Mouse (Mus musculus) left cerebral cortex, postnatal 25 days (tissue): ENCODE results near the gene Aaas. TPM values are rescaled to one million over a fixed set of nuclear protein-coding genes. Genes with fewer than 3 reads are reported as not detected.
"Not testable (repeated sequence)": the region's sequence is repeated elsewhere in the genome, so short reads cannot be mapped to it uniquely, and the experiment has no call there.

Source experiments
- DNase-seq, 2 experiments: peaks; one replicate each; pipeline ENCODE4 v3.0.0; 2022; ENCODE audit warnings: low spot score in 2 of 2, mixed read lengths in 1 of 2
- intact Hi-C: fragments of 180-260 bp; cut with DNase I; formaldehyde crosslinking; loops from one replicate; pipeline ENCODE4 v1.15.1; 2025
- total RNA-seq, 2 experiments: library from RNA; stranded (reverse); gene quantifications; 2 replicates each; pipeline ENCODE4 v1.2.3; 2021

Gene Aaas
- total RNA-seq, 2 experiments from 2014 or later = 14.0 to 16.6 TPM

GRCm38 (mm10) chr15:102358834-102359233 is 8.3 kb upstream of the Aaas start:
- no peak for DNase-seq
- intact Hi-C loops = no loop called here

- no peak for DNase-seq
These were observed 7.6 kb upstream of the Aaas start for GRCm38 (mm10) chr15:102358126-102358525.

GRCm38 (mm10) chr15:102356501-102357325 is 6.1 kb upstream of the Aaas start:
- intact Hi-C loops = no loop called here
- DNase-seq = no peak

More at GRCm38 (mm10) chr15:102358126-102358525, 7.6 kb upstream of the Aaas start:
- intact Hi-C loops = no loop called here

GRCm38 (mm10) chr15:102355871-102356441 is 5.4 kb upstream of the Aaas start:
- DNase-seq = peak in 1 of 2 experiments; percentile 40
- intact Hi-C loops = loop anchor here (1.0 kb wide), 1 partner anchor 20 kb away; no protein-coding TSS in a partner anchor

GRCm38 (mm10) chr15:102355134-102355870 is 4.7 kb upstream of the Aaas start:
- intact Hi-C loops = loop anchor here (1.0 kb wide), 1 partner anchor 21 kb away; no protein-coding TSS in a partner anchor
- DNase-seq = peak in 1 of 2 experiments; percentile 17

GRCm38 (mm10) chr15:102353986-102354385 is 3.4 kb upstream of the Aaas start:
- no peak for DNase-seq
- intact Hi-C loops = no loop called here

- DNase-seq = no peak
- intact Hi-C loops = no loop called here
These were observed 1.6 kb upstream of the Aaas start for GRCm38 (mm10) chr15:102352177-102352576.

- intact Hi-C loops = no loop called here
- DNase-seq = no peak
These were observed 346 bp upstream of the Aaas start for GRCm38 (mm10) chr15:102350942-102351291.

GRCm38 (mm10) chr15:102346444-102346843 is 4.1 kb downstream of the Aaas start:
- DNase-seq = no peak
- intact Hi-C loops = no loop called here

- intact Hi-C loops = loop anchor here (5.0 kb wide), 1 partner anchor 33 kb away; no protein-coding TSS in a partner anchor
- no peak for DNase-seq
These were observed 6.1 kb downstream of the Aaas start for GRCm38 (mm10) chr15:102344490-102344889.

GRCm38 (mm10) chr15:102341580-102341979 is 9.0 kb downstream of the Aaas start:
- intact Hi-C loops = loop anchor here (5.0 kb wide), 1 partner anchor 36 kb away; no protein-coding TSS in a partner anchor

GRCm38 (mm10) chr15:102339612-102340011 is 11.0 kb downstream of the Aaas start:
- intact Hi-C loops = loop anchor here (5.0 kb wide), 1 partner anchor 38 kb away; no protein-coding TSS in a partner anchor
- no peak for DNase-seq

More at GRCm38 (mm10) chr15:102341580-102341979, 9.0 kb downstream of the Aaas start:
- peak in 1 of 2 experiments; percentile 27 for DNase-seq

GRCm38 (mm10) chr15:102336946-102337345 is 13.6 kb downstream of the Aaas start:
- intact Hi-C loops = no loop called here
- DNase-seq = no peak

GRCm38 (mm10) chr15:102335925-102336324 is 14.6 kb downstream of the Aaas start:
- intact Hi-C loops = not testable (repeated sequence)
- DNase-seq = peak in 1 of 2 experiments; percentile 18

- no peak for DNase-seq
- intact Hi-C loops = no loop called here
These were observed 15.3 kb downstream of the Aaas start for GRCm38 (mm10) chr15:102335254-102335653.

- peak; percentile 85 to 89 for DNase-seq
- intact Hi-C loops = no loop called here
These were observed 19.0 kb downstream of the Aaas start, which contains the start of gene Myg1 for GRCm38 (mm10) chr15:102331610-102332015. Myg1 (plus strand) TSS chr15:102331709.

GRCm38 (mm10) chr15:102326892-102327291 is 23.7 kb downstream of the Aaas start:
- no peak for DNase-seq
- intact Hi-C loops = no loop called here

GRCm38 (mm10) chr15:102326022-102326576 is 24.5 kb downstream of the Aaas start, which contains the start of gene Pfdn5:
Pfdn5 (plus strand) TSS chr15:102326116.
- intact Hi-C loops = no loop called here
- peak; percentile 90 to 91 for DNase-seq

- intact Hi-C loops = no loop called here
- no peak for DNase-seq
These were observed 25.7 kb downstream of the Aaas start for GRCm38 (mm10) chr15:102324654-102325473.
